Mouse (Mus musculus) heart, embryonic 10.5 days (tissue): ENCODE results near the gene Eif5b. TPM values are rescaled to one million over a fixed set of nuclear protein-coding genes. Genes with fewer than 3 reads are reported as not detected.
"Not testable (repeated sequence)": the region's sequence is repeated elsewhere in the genome, so short reads cannot be mapped to it uniquely, and the experiment has no call there.

Experiments
- DNase-seq: peaks from one replicate; pipeline ENCODE4 v3.0.0-alpha.2; 2017; ENCODE audit warnings: low spot score
- H3K27ac ChIP-seq: fragments of 300-500 bp; sonication (generic); 2 replicates; pipeline ENCODE4 v1.5.1; 2016; ENCODE audit warnings: mild to moderate bottlenecking
- H3K27me3 ChIP-seq: fragments of 300-500 bp; sonication (generic); 2 replicates; pipeline ENCODE4 v1.6.1; 2016; ENCODE audit warnings: mild to moderate bottlenecking; ENCODE audit not compliant: poor library complexity, insufficient read depth, severe bottlenecking
- H3K36me3 ChIP-seq: fragments of 300-500 bp; sonication (generic); 2 replicates; pipeline ENCODE4 v1.6.1; 2016; ENCODE audit warnings: mild to moderate bottlenecking, moderate library complexity
- H3K4me1 ChIP-seq: fragments of 300-500 bp; sonication (generic); 2 replicates; pipeline ENCODE4 v1.6.1; 2016; ENCODE audit warnings: mild to moderate bottlenecking
- H3K4me3 ChIP-seq: fragments of 300-500 bp; sonication (generic); 2 replicates; pipeline ENCODE4 v1.5.1; 2016; ENCODE audit warnings: mild to moderate bottlenecking, moderate library complexity
- H3K9me3 ChIP-seq: fragments of 300-500 bp; sonication (generic); 2 replicates; pipeline ENCODE4 v1.6.1; 2016; ENCODE audit warnings: mild to moderate bottlenecking, moderate library complexity
- WGBS: fragments of 180-500 bp; shearing (Covaris S2); methylation state at CpG from one replicate; pipeline ENCODE4 v1.1.7; 2016; 5-methylcytosine and 5-hydroxymethylcytosine counted together
- polyA plus RNA-seq: library from polyadenylated mRNA; unstranded; fragments of >200 nt; fragmentation: Nextera tagmentation; extraction: Ambion mirVana; gene quantifications from 2 replicates; pipeline ENCODE4 v1.2.1, GENCODE M21; 2016

Gene Eif5b
- polyA plus RNA-seq, 1 experiment from 2014 or later = 29.5 TPM

GRCm38 (mm10) chr1:38012509-38012908 is 14.7 kb downstream of the Eif5b start:
- Histone ChIP-seq H3K9me3 (no peaks in the 10 kb centered on the region), H3K27me3 (no peaks in the 10 kb centered on the region), H3K27ac (no peak overlapping the region), H3K4me1 (0 out of 2 replicates have a peak, but pooled peaks cover 14% of the 10 kb centered on the region), H3K36me3 (no peaks in the 10 kb centered on the region), H3K4me3 (no peak overlapping the region)
- no peak for DNase-seq

DNA sequence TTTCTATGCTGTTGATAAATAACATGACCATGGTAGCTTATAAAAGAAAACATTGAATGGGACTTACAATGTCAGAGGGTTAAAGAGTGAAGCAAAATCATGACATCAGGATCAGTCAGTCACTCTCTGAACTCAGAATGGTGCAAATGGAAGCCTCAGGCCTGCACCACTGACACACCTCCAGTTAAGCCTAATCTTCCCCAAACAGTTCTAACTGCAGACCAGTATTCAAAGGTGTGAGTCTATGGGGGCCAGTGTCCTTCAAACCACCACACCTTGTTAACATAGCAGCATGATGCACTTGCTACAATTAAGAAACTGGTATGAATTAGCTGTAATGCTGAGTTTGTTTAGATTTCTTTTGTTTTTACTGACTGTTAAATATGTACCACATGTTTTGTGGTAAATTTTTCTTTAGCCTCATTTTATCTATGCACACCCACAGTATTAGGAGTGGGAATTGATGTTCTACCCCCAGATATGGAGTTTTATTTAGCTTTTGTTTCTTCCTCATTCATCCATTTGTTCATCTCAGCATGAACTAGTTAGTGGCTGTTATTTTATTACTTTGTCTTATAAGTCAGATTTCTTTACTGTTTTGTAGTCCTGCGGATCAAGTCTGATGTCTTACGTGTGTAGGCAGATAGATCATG is 16.9 kb downstream of the Eif5b start:
- Histone ChIP-seq H3K27ac (no peak overlapping the region), H3K4me3 (no peak overlapping the region), H3K9me3 (no peaks in the 10 kb centered on the region), H3K27me3 (no peaks in the 10 kb centered on the region), H3K4me1 (0 out of 2 replicates have a peak, but pooled peaks cover 14% of the 10 kb centered on the region), H3K36me3 (peaks cover 19% of the 10 kb centered on the region)
- DNase-seq = no peak
- WGBS = 91% methylated on average over 2 of the region's 2 CpGs

DNA sequence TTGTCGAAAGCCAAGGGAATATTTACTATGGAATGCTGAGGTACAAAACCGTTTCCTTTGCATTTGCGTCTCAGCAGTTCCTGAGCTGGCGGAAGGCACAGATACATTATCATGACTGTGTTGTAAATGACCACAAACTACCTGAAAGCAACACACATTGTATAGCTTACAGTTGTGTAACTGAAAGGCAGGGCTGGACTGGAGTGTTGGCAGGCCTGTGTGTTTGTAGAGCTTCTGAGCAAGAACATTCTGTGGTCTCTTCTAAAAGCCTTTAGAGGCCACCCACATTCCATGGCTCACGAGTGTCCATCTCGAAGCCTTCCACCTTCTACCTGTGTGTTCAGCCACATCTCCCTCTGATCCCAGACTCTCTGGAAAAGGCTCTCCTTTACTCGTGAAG is 29.5 kb downstream of the Eif5b start:
- Histone ChIP-seq H3K4me3 (no peak overlapping the region), H3K27me3 (no peaks in the 10 kb centered on the region), H3K36me3 (peaks cover 41% of the 10 kb centered on the region), H3K4me1 (no peaks in the 10 kb centered on the region), H3K9me3 (no peaks in the 10 kb centered on the region), H3K27ac (no peak overlapping the region)
- 93% methylated on average over 7 of the region's 7 CpGs for WGBS
- DNase-seq = no peak

GRCm38 (mm10) chr1:38031391-38031790 is 33.6 kb downstream of the Eif5b start:
- no peak for DNase-seq
- Histone ChIP-seq H3K4me3 (no peak overlapping the region), H3K9me3 (no peaks in the 10 kb centered on the region), H3K27me3 (no peaks in the 10 kb centered on the region), H3K4me1 (no peaks in the 10 kb centered on the region), H3K27ac (no peak overlapping the region), H3K36me3 (peaks cover 51% of the 10 kb centered on the region)
- WGBS = 88% methylated on average over 5 of the region's 5 CpGs

GRCm38 (mm10) chr1:38035521-38035920 is 37.7 kb downstream of the Eif5b start:
- H3K36me3 ChIP-seq = peaks cover 82% of the 10 kb centered on the region
- H3K9me3 ChIP-seq = no peaks in the 10 kb centered on the region
- WGBS = 89% methylated on average over 4 of the region's 4 CpGs
- H3K27ac ChIP-seq = no peak overlapping the region
- no peak overlapping the region for H3K4me3 ChIP-seq
- no peaks in the 10 kb centered on the region for H3K4me1 ChIP-seq
- DNase-seq = no peak
- H3K27me3 ChIP-seq = no peaks in the 10 kb centered on the region

GRCm38 (mm10) chr1:38037375-38037774 is 39.6 kb downstream of the Eif5b start:
- Histone ChIP-seq H3K4me3 (no peak overlapping the region), H3K9me3 (no peaks in the 10 kb centered on the region), H3K4me1 (no peaks in the 10 kb centered on the region), H3K27ac (no peak overlapping the region), H3K36me3 (peaks cover 93% of the 10 kb centered on the region), H3K27me3 (no peaks in the 10 kb centered on the region)
- 86% methylated on average over 5 of the region's 5 CpGs for WGBS
- no peak for DNase-seq

- Histone ChIP-seq H3K27me3 (no peaks in the 10 kb centered on the region), H3K27ac (no peak overlapping the region), H3K4me1 (no peaks in the 10 kb centered on the region), H3K36me3 (peaks cover 91% of the 10 kb centered on the region), H3K4me3 (no peak overlapping the region), H3K9me3 (no peaks in the 10 kb centered on the region)
- no peak for DNase-seq
- 89% methylated on average over 2 of the region's 2 CpGs for WGBS
These were observed 41.1 kb downstream of the Eif5b start for GRCm38 (mm10) chr1:38038898-38039297.

GRCm38 (mm10) chr1:38048121-38048520 is 50.3 kb downstream of the Eif5b start:
- 90% methylated on average over 3 of the region's 3 CpGs for WGBS
- no peaks in the 10 kb centered on the region for H3K9me3 ChIP-seq
- DNase-seq = no peak
- H3K4me1 ChIP-seq = no peaks in the 10 kb centered on the region
- no peak overlapping the region for H3K4me3 ChIP-seq
- no peaks in the 10 kb centered on the region for H3K27me3 ChIP-seq
- H3K36me3 ChIP-seq = peaks cover 94% of the 10 kb centered on the region
- no peak overlapping the region for H3K27ac ChIP-seq

DNA sequence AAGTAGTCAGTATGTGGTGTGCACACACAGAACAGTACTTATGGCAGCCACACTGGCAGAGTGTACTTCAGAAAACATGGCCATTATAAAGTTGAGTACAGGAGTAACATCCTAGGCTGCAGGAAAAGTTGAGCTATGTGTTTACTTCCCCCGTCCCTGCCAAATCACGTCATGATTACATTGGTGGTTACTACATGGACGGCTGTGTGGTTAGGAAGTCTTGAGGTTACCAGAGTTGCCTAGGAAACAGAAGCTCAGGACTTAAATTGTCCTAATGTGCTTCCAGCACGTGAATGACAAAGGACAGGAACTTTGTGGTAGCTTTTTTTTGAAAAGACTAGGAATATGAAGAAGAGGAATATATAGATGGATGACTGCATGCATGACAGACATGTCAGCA is 51.8 kb downstream of the Eif5b start:
- no peak for DNase-seq
- Histone ChIP-seq H3K4me1 (no peaks in the 10 kb centered on the region), H3K9me3 (no peaks in the 10 kb centered on the region), H3K36me3 (peaks cover 99% of the 10 kb centered on the region), H3K27me3 (no peaks in the 10 kb centered on the region), H3K27ac (no peak overlapping the region), H3K4me3 (no peak overlapping the region)
- WGBS = 80% methylated on average over 4 of the region's 4 CpGs

DNA sequence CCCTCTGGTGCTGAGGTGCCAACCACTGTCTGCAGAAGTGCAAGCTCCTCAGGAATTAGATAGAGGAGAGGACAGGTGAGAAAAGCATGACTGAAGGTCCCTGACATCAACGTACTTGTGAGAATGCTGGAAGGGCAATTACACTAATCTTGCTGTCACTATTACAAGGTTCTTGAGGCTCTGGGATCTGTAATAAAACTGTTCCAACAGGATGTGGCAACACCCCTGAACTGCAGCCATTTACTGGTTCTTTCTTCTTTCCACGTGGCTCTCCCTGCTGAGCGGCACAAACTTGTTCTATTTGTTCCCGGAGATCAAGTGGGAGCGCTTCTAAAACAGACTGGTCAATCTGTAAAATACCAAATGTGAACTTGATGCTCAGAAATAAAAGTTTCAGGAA is 57.4 kb downstream of the Eif5b start:
- DNase-seq = no peak
- WGBS = 88% methylated on average over 5 of the region's 5 CpGs
- Histone ChIP-seq H3K27me3 (no peaks in the 10 kb centered on the region), H3K9me3 (no peaks in the 10 kb centered on the region), H3K27ac (no peak overlapping the region), H3K36me3 (peaks cover 91% of the 10 kb centered on the region), H3K4me1 (no peaks in the 10 kb centered on the region), H3K4me3 (no peak overlapping the region)

GRCm38 (mm10) chr1:38058417-38058816 is 60.6 kb downstream of the Eif5b start:
- peaks cover 86% of the 10 kb centered on the region for H3K36me3 ChIP-seq
- no peaks in the 10 kb centered on the region for H3K9me3 ChIP-seq
- H3K4me1 ChIP-seq = no peaks in the 10 kb centered on the region
- no peak overlapping the region for H3K27ac ChIP-seq
- 74% methylated on average over 6 of the region's 6 CpGs for WGBS
- DNase-seq = no peak
- H3K4me3 ChIP-seq = no peak overlapping the region
- no peaks in the 10 kb centered on the region for H3K27me3 ChIP-seq

DNA sequence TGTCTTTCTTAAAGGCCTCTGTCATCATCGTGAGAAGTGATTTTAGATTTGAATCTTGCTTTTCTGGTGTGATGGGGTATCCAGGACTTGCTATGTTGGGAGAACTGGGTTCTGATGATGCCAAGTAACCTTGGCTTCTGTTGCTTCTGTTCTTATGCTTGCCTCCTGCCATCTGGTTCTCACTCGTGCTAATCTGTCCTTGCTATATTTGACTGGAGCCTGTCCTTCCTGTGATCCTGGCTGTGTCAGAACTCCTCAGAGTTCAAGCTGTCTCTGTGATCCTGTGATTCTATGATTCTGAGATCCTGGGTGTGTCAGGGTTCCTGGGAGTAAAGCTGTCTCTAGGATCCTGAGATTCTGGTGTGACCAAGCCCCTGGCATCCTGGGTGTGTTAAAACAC is 64.3 kb downstream of the Eif5b start:
- WGBS = 83% methylated on average over 2 of the region's 2 CpGs
- H3K36me3 ChIP-seq = peaks cover 79% of the 10 kb centered on the region

DNA sequence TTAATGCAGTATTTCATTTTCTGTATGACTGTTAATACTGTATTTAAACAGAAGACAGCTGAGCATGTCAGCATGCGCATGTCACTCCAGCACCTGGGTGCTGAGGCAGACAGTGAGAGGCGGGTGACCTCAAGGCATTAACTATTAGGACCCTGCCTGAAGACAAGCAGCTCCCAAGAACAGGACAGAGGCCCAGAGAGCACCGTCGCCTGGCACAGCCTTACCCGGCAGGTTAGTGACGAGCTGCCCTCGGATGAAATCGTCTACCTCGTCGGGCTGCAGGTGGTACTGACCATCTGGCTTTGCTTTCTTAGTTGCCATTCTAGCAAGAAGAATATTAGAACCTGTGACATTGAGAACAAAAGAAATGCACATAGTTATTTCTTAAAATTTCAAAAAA is 69.5 kb downstream of the Eif5b start:
- H3K4me3 ChIP-seq = no peak overlapping the region
- peaks cover 71% of the 10 kb centered on the region for H3K36me3 ChIP-seq
- WGBS = 95% methylated on average over 10 of the region's 10 CpGs

More for the DNA sequence above, 64.3 kb downstream of the Eif5b start:
- not testable (repeated sequence) for H3K4me3 ChIP-seq, H3K27me3 ChIP-seq, H3K4me1 ChIP-seq, H3K27ac ChIP-seq, H3K9me3 ChIP-seq, DNase-seq

GRCm38 (mm10) chr1:38071326-38071725 is 73.5 kb downstream of the Eif5b start:
- no peak overlapping the region for H3K4me3 ChIP-seq
- H3K4me1 ChIP-seq = no peaks in the 10 kb centered on the region; the same call in 1 of the 2 replicates
- no peaks in the 10 kb centered on the region for H3K27me3 ChIP-seq
- WGBS = 31% methylated on average over 8 of the region's 8 CpGs
- no peak for DNase-seq
- no peaks in the 10 kb centered on the region for H3K9me3 ChIP-seq
- H3K27ac ChIP-seq = no peak overlapping the region
- H3K36me3 ChIP-seq = peaks cover 69% of the 10 kb centered on the region

More for the DNA sequence above, 69.5 kb downstream of the Eif5b start:
- Histone ChIP-seq H3K27me3 (no peaks in the 10 kb centered on the region), H3K9me3 (no peaks in the 10 kb centered on the region), H3K4me1 (no peaks in the 10 kb centered on the region; the same call in 1 of the 2 replicates), H3K27ac (no peak overlapping the region)
- DNase-seq = no peak
